Mouse (Mus musculus): ENCODE results near the gene Als2cr12.
A peak's percentile ranks its signal among the peaks of the same experiment; 100 is the strongest.
"Not testable (repeated sequence)": the region's sequence is repeated elsewhere in the genome, so short reads cannot be mapped to it uniquely, and the experiment has no call there.

Als2cr12 gene

DNA sequence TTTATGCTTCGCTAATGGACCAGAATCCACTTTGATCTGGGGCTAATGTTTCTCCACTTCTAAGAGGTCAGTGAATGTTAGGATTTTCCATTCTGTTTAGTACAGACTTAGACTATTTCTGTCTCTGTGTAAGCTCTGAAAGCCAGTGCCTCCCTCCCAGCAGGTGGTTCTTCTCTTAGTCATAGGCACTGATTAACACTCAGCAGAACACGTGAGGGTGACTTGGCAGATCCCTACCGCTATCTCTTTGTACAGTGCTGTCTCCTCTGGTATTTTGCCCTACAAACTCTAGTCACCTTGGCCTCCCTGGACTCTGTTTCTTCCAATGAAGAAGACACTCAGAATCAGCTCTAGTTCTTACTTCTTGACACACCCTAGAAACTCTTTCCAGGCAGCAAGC lies 81.4 kb downstream of the Als2cr12 start:
- no peak for DNase-seq (ENCODE audit: low spot score in 2 of 2)

DNA sequence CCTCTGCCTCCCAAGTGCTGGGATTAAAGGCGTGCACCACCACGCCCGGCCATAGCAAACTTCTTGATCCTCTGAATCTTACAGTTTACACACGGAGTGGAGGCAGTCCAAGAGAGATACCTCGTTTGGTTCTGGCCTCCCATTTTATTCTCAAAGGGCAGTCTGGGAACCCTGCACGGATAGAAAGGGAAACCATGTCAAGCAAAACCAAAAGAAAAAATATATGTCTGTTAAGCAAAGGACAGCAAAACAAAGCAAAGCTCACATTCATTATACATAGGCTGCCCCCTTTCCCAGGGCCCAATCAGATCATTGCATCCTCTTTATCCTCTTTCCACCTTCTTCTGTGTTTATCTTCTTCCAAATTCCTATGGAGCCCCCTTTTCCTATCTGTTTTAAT lies 82.0 kb downstream of the Als2cr12 start:
- DNase-seq (ENCODE audit: low spot score in 2 of 2), result peak in 1 of 2 experiments; percentile 35

DNA sequence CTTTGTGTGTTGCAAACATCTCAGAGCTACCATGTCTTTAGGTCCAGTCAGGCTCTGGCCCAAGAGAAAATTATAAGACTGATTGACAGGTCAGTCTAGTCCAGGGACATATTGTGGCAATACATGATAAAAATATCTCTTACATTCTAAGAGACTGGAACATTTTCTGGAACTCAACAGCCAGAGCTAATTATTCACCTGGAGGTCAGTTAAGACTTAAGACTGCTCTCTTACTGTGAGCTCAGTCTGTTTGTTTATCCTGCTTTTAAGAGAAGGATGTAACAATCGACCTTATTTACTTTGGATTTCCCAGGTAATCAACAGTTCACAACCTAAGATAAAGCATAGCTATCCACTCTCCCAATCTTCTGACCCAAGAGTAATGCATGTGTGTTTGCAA lies 85.2 kb downstream of the Als2cr12 start:
- DNase-seq (ENCODE audit: low spot score in 2 of 2), result no peak

GRCm38 (mm10) chr1:58610166-58610565 lies 85.6 kb downstream of the Als2cr12 start:
- no peak for DNase-seq (ENCODE audit: low spot score in 2 of 2)

DNA sequence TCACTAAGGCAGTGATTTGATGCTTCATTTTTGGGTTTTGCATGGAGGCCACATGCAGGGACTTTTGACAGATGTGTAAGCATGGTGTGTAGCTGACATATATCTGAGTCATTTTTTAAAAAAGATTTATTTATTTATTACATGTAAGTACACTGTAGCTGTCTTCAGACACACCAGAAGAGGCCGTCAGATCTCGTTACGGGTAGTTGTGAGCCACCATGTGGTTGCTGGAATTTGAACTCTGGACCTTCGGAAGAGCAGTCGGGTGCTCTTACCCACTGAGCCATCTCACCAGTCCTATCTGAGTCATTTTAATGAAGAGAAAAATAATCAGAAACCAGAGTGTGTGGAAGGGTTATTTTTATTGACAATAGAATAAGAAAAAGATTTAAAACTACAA lies 86.2 kb downstream of the Als2cr12 start:
- DNase-seq (ENCODE audit: low spot score in 2 of 2), result not testable (repeated sequence)

DNA sequence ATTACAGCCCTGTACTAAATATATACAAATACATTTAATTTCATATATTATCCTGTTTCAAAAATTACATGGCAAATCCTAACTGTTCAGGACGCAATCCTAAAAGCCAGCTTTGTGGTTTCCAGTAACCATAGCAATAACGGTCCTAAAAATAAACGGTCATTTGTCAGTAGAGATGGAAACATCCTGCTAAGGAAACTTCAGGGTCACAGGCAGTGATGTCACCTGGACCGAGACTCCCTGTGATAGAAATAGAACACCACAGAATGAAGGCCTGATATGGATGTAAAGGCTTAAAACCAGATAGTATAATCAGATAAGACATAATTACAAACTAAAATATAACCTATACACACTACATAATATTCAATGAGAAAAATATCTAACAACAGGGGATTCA lies 92.1 kb downstream of the Als2cr12 start:
- no peak for DNase-seq (ENCODE audit: low spot score in 2 of 2)

DNA sequence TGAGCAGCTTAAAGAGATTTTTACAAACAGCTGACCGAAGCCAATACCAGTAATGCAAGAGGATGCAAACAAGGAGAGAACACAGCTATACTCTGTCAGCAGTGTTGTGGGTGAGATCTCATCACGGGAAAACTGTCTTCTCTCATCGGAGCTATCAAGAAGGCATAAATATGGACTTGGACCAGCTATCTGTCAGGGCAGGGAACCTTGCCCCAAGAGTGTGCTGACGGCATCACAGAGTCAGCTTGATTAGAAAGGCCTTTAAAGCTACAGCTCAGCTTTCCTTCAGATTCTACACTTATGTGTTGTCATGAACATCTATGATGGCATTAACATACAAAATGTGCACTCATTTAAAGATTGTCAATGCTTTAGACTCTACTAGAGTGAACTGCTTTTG lies 93.1 kb downstream of the Als2cr12 start:
- DNase-seq (ENCODE audit: low spot score in 2 of 2), result no peak
